Mouse (Mus musculus) intestine, postnatal 0 days (tissue): ENCODE data around the gene Hils1. TPM values are rescaled to one million over a fixed set of nuclear protein-coding genes. Genes with fewer than 3 reads are reported as not detected.

ENCODE experiments used
- ATAC-seq: fragments of 200-750 bp; cut with Nextera tagmentation; 2 replicates; pipeline ENCODE4 v1.8.0; 2017; ENCODE audit warnings: mild to moderate bottlenecking, moderate TSS enrichment, moderate library complexity
- H3K27ac ChIP-seq: fragments of 300-500 bp; sonication (generic); 2 replicates; pipeline ENCODE4 v1.5.1; 2014; ENCODE audit warnings: mild to moderate bottlenecking, low read depth, low read length, moderate library complexity
- H3K27me3 ChIP-seq: fragments of 300-500 bp; sonication (generic); replicated peaks from 2 replicates; pipeline ENCODE4 v1.6.1; 2014; ENCODE audit warnings: low read length, mixed read lengths; ENCODE audit not compliant: control insufficient read depth, insufficient read depth
- H3K36me3 ChIP-seq: fragments of 300-500 bp; sonication (generic); 2 replicates; pipeline ENCODE4 v1.6.1; 2014; ENCODE audit warnings: mild to moderate bottlenecking, moderate library complexity; ENCODE audit not compliant: control insufficient read depth, insufficient read depth
- H3K4me1 ChIP-seq: fragments of 300-500 bp; sonication (generic); replicated peaks from 2 replicates; pipeline ENCODE4 v1.6.1; 2014; ENCODE audit warnings: antibody characterized with exemption, low read length, mixed read lengths; ENCODE audit not compliant: control insufficient read depth, insufficient read depth
- H3K4me2 ChIP-seq: fragments of 300-500 bp; sonication (generic); replicated peaks from 2 replicates; pipeline ENCODE4 v1.6.1; 2014; ENCODE audit warnings: low read depth, mild to moderate bottlenecking, moderate library complexity
- H3K4me3 ChIP-seq: fragments of 300-500 bp; sonication (generic); 2 replicates; pipeline ENCODE4 v1.5.1; 2014; ENCODE audit warnings: low read depth, low read length
- H3K9ac ChIP-seq: fragments of 300-500 bp; sonication (generic); 2 replicates; pipeline ENCODE4 v1.6.1; 2014; ENCODE audit warnings: mild to moderate bottlenecking, low read depth, low read length
- H3K9me3 ChIP-seq: fragments of 300-500 bp; sonication (generic); 2 replicates; pipeline ENCODE4 v1.6.1; 2016; ENCODE audit warnings: mixed run types; ENCODE audit not compliant: control insufficient read depth
- CTCF ChIP-seq: sonication (generic); IDR thresholded peaks from 2 replicates; pipeline ENCODE4 v1.5.1; 2016; ENCODE audit warnings: low read depth, mild to moderate bottlenecking, control low read depth, antibody characterized with exemption, moderate library complexity
- WGBS: fragments of 180-500 bp; shearing (Covaris S2); extraction: QIAGEN DNeasy Blood & Tissue Kit; methylation state at CpG from one replicate; pipeline ENCODE4 v1.1.7; 2014; 5-methylcytosine and 5-hydroxymethylcytosine counted together
- polyA plus RNA-seq: library from polyadenylated mRNA; unstranded; fragments of >200 nt; fragmentation: Nextera tagmentation; extraction: Ambion mirVana; gene quantifications from 2 replicates; pipeline ENCODE4 v1.2.1, GENCODE M21; 2015

Gene Hils1
- polyA plus RNA-seq, 1 experiment from 2014 or later: not detected

DNA sequence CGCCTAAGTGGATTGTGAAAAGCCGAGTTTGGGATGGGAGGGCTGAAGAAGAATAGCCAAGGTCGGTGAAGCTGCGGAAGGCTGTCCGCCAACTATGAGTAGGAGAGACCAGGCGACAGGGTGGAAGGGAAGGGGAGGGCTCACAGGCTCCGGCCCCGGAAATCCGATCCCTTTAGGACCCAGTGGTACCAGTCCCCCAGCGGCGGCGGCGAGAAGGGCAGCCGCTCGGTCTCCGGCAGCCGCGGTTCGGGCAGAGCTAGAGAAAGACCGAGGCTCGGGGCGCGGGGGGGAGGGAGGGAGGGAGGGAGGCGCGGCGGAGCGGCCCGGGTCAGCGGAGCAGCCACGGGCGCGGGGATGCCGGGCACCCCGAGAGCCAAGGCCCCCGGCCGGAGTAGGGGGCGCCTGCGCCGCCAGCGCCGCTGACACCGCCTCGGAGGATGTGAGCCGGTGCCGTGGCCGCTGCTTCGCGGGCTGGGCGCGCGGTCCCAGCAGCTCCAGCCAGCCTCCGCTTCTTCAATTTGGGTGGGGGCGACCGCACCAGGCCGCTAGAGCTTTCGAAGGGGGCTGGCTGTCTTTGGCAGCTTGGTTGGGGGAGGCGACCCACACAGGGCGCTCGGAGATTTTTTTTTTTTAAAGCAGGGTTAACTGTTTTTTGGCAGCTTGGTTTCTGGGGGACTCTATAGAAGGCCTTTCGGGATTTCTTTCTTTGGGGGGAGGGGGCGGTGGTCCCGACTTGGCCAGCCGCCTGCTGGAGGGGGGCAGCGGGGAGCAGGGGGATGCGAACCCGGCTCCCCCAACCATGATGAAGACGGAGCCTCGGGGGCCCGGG, 23.6 kb downstream of the Hils1 start, which contains the start of gene Ppp1r9b:
Gene Ppp1r9b, plus strand, starts transcription at position 287 of the 829 bp plus-strand sequence.
- peak within 1 kb of the TSS; percentile 83 for H3K9ac ChIP-seq
- ATAC-seq: peak; percentile 72
- peak within 1 kb of the TSS; percentile 94 for H3K4me2 ChIP-seq
- H3K9me3 ChIP-seq: no peaks in the 10 kb centered on the region
- peak within 1 kb of the TSS; percentile 81 for H3K4me3 ChIP-seq
- H3K36me3 ChIP-seq: peaks cover 1% of the 10 kb centered on the region; the same call in 1 of the 2 replicates
- 1% methylated on average over 64 of the region's 69 CpGs for WGBS
- H3K27ac ChIP-seq: peak within 1 kb of the TSS; percentile 80
- peak; percentile 77 for TF ChIP-seq CTCF
- H3K4me1 ChIP-seq: peaks cover 24% of the 10 kb centered on the region
- no peaks in the 10 kb centered on the region for H3K27me3 ChIP-seq

DNA sequence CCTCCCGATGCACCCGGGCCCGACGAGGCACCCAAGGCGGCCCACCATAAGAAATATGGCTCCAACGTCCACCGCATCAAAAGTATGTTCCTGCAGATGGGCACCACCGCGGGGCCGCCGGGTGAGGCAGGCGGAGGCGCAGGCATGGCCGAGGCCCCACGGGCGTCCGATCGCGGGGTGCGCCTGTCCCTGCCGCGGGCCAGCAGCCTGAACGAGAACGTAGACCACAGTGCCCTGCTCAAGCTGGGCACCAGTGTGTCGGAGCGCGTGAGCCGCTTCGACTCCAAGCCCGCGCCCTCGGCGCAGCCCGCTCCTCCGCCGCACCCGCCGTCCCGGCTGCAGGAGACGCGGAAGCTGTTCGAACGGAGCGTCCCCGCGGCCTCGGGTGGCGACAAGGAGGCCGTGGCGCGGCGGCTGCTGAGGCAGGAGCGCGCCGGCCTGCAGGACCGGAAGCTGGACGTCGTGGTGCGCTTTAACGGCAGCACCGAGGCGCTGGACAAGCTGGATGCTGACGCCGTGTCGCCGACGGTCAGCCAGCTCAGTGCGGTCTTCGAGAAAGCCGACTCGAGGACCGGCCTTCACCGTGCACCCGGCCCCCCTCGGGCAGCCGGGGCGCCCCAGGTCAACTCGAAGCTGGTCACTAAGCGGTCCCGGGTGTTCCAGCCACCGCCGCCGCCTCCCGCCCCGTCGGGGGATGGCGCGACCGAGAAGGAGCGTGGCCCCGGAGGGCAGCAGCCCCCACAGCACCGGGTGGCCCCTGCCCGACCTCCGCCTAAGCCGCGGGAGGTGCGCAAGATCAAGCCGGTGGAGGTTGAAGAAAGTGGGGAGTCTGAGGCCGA, 24.5 kb downstream of the Hils1 start:
- H3K27ac ChIP-seq: peak overlapping the region; percentile 80

DNA sequence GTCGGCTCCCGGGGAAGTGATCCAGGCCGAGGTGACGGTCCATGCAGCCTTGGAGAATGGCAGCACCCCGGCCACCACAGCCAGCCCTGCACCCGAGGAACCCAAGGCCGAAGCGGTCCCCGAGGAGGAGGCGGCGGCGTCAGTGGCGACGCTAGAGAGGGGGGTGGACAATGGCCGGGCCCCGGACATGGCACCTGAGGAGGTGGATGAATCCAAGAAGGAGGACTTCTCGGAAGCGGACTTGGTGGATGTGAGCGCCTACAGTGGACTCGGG, 25.0 kb downstream of the Hils1 start:
- Histone ChIP-seq H3K9me3 (no peaks in the 10 kb centered on the region), H3K4me3 (peak overlapping the region; percentile 81), H3K27ac (peak overlapping the region; percentile 80; the same call in 1 of the 2 replicates), H3K27me3 (no peaks in the 10 kb centered on the region), H3K9ac (peak overlapping the region; percentile 83), H3K36me3 (peaks cover 13% of the 10 kb centered on the region), H3K4me1 (peaks cover 33% of the 10 kb centered on the region), H3K4me2 (peak overlapping the region; percentile 94)
- WGBS: 2% methylated on average over 20 of the region's 20 CpGs
- no peak for ATAC-seq
- TF ChIP-seq CTCF: no peak

More for the DNA sequence above, 24.5 kb downstream of the Hils1 start:
- Histone ChIP-seq H3K27me3 (no peaks in the 10 kb centered on the region), H3K9ac (peak overlapping the region; percentile 83), H3K4me3 (peak overlapping the region; percentile 81), H3K36me3 (peaks cover 10% of the 10 kb centered on the region), H3K4me1 (peaks cover 33% of the 10 kb centered on the region), H3K4me2 (peak overlapping the region; percentile 94), H3K9me3 (no peaks in the 10 kb centered on the region)
- WGBS: under 1% methylated on average over 99 of the region's 99 CpGs
- TF ChIP-seq CTCF: peak; percentile 21; the same call in 1 of the 2 replicates
- peak; percentile 8; the same call in 1 of the 2 replicates for ATAC-seq

DNA sequence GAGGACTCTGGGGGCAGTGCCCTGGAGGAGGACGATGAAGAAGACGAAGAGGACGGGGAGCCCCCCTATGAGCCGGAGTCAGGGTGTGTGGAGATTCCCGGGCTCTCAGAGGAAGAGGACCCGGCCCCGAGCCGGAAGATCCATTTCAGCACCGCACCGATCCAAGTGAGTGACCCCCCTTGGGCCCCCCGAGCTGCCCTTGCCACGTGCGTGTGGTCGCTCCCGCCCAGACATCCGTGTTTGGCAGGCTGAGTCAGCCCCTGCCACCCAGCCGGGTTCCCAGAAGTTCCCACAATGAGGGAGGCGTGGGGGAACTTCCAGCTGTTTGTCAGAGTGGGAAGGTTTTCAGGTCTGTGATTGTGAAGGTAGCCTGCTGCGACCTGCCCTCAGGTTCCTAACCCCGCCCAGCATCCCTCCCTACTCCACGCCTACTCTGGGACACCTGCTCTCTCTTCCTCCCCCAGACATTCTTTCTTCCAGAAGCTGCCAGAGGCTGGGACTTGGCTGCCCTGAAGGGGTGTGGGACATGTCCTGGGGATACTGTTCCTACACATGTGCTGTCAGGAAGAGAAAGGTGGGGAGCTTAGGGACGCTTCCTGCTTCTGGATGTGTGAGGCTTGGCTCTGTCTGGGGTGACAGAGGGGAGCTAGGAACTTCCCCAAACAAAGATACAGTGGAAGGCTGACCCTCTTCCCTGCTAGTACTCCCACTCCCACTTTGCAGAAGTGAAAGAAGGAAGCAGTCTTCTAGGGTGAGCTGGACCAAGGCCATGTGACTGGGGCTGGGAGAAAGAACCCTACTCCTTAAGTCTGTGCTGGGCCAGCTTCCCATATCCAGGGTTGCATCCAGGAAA, 25.6 kb downstream of the Hils1 start:
- H3K27me3 ChIP-seq: no peaks in the 10 kb centered on the region
- H3K4me3 ChIP-seq: peak overlapping the region; percentile 81
- peaks cover 18% of the 10 kb centered on the region for H3K36me3 ChIP-seq
- peak overlapping the region; percentile 80 for H3K27ac ChIP-seq
- H3K9me3 ChIP-seq: no peaks in the 10 kb centered on the region
- peak overlapping the region; percentile 94 for H3K4me2 ChIP-seq
- no peak for TF ChIP-seq CTCF
- peak overlapping the region; percentile 83 for H3K9ac ChIP-seq
- 2% methylated on average over 22 of the region's 22 CpGs for WGBS
- ATAC-seq: peak; percentile 37
- peaks cover 33% of the 10 kb centered on the region for H3K4me1 ChIP-seq

DNA sequence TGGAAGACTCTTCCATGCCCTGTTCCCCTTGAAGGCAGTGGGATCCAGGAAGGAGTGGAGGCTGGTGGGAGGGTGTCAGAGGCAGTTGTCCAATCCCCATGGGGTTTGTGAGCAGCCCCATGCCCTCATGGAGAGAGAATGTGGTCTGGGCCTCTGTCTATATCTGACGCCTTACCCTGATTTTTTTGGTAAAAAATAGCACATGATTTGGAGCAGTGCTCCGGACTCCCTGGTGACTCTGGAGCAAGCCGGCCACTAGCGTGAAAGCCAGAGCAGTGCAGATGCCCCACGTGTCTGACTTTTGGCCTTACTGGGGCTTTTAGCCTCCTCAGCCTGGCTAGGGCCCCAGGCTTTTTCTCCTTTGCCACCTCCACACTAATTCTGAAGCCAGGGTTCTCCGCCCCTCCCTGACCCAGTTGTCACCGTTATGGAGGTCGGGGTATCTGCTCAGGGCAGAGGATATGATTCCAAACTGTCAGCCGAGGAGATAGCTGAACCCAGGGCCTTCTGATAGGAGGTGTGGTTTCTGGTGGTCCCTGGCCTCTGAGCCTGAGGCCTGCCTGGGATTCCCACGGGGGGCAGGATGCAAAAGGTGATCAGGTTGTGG, 26.9 kb downstream of the Hils1 start:
- Histone ChIP-seq H3K9me3 (no peaks in the 10 kb centered on the region), H3K4me1 (peaks cover 27% of the 10 kb centered on the region), H3K27ac (no peak overlapping the region), H3K4me3 (peak overlapping the region; percentile 81), H3K36me3 (peaks cover 25% of the 10 kb centered on the region), H3K4me2 (peak overlapping the region; percentile 94), H3K9ac (peak overlapping the region; percentile 83; the same call in 1 of the 2 replicates), H3K27me3 (no peaks in the 10 kb centered on the region)
- 58% methylated on average over 10 of the region's 10 CpGs for WGBS
- ATAC-seq: no peak
- no peak for TF ChIP-seq CTCF
